Mouse (Mus musculus) intestine, embryonic 14.5 days (tissue): ENCODE data around the gene Ppara. TPM values are rescaled to one million over a fixed set of nuclear protein-coding genes. Genes with fewer than 3 reads are reported as not detected.
A peak's percentile ranks its signal among the peaks of the same experiment; 100 is the strongest.

Experiments used
- ATAC-seq: fragments of 200-750 bp; cut with Nextera tagmentation; replicated peaks from 2 replicates; pipeline ENCODE4 v1.8.0; 2017; ENCODE audit warnings: low read depth, moderate number of reproducible peaks, moderate TSS enrichment, moderate library complexity; ENCODE audit not compliant: low FRiP score, low TSS enrichment
- DNase-seq: peaks from one replicate; pipeline ENCODE4 v3.0.0-alpha.2; 2018; ENCODE audit warnings: low spot score
- H3K27ac ChIP-seq: fragments of 300-500 bp; sonication (generic); 2 replicates; pipeline ENCODE4 v1.5.1; 2014; ENCODE audit warnings: low read depth, mild to moderate bottlenecking, control low read depth
- H3K27me3 ChIP-seq: fragments of 300-500 bp; sonication (generic); replicated peaks from 2 replicates; pipeline ENCODE4 v1.6.1; 2014; ENCODE audit warnings: low read length, control low read depth; ENCODE audit not compliant: control insufficient read depth, insufficient read depth
- H3K36me3 ChIP-seq: fragments of 300-500 bp; sonication (generic); 2 replicates; pipeline ENCODE4 v1.6.1; 2014; ENCODE audit warnings: low read length, control low read depth; ENCODE audit not compliant: control insufficient read depth, insufficient read depth
- H3K4me1 ChIP-seq: fragments of 300-500 bp; sonication (generic); replicated peaks from 2 replicates; pipeline ENCODE4 v1.6.1; 2014; ENCODE audit warnings: low read length, control low read depth, mixed read lengths; ENCODE audit not compliant: control insufficient read depth, insufficient read depth
- H3K4me2 ChIP-seq: fragments of 300-500 bp; sonication (generic); 2 replicates; pipeline ENCODE4 v1.6.1; 2014; ENCODE audit warnings: low read length
- H3K4me3 ChIP-seq: fragments of 300-500 bp; sonication (generic); 2 replicates; pipeline ENCODE4 v1.5.1; 2014; ENCODE audit warnings: low read depth, low read length, control low read depth, mixed read lengths
- H3K9ac ChIP-seq: fragments of 300-500 bp; sonication (generic); 2 replicates; pipeline ENCODE4 v1.6.1; 2014; ENCODE audit warnings: mild to moderate bottlenecking, low read length
- H3K9me3 ChIP-seq: fragments of 300-500 bp; sonication (generic); 2 replicates; pipeline ENCODE4 v1.6.1; 2016; ENCODE audit warnings: low read length, control low read depth; ENCODE audit not compliant: control insufficient read depth
- WGBS: fragments of 180-500 bp; shearing (Covaris S2); extraction: QIAGEN DNeasy Blood & Tissue Kit; methylation state at CpG from one replicate; pipeline ENCODE4 v1.1.7; 2014; 5-methylcytosine and 5-hydroxymethylcytosine counted together
- polyA plus RNA-seq: library from polyadenylated mRNA; unstranded; fragments of >200 nt; fragmentation: Nextera tagmentation; extraction: Ambion mirVana; gene quantifications from 2 replicates; pipeline ENCODE4 v1.2.1, GENCODE M21; 2014

Ppara gene
- polyA plus RNA-seq, 1 experiment from 2014 or later, result 7.6 TPM

DNA sequence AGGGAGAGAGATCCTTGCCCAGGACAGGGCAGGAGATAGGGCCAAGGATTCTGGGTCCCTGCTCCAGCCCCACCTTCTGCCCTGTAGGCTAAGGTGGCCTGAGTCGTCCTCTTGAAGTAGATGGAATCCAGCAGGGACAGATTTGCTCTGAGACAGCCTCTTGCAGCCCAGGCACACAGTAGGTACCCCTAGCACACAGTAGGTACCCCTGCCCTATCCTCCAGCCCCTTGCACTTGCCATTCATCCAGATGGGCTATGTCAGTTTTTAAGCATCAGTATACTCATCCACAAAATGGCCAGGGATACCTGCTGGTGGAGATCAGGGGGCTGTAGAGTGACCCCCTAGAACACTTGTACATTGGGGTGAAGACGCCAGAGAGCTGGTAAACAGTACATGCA, 41.0 kb upstream of the Ppara start:
- Histone ChIP-seq H3K4me3 (no peak overlapping the region), H3K4me2 (no peak overlapping the region), H3K9me3 (no peaks in the 10 kb centered on the region), H3K27me3 (no peaks in the 10 kb centered on the region), H3K27ac (no peak overlapping the region), H3K36me3 (peaks cover 57% of the 10 kb centered on the region), H3K9ac (no peak overlapping the region), H3K4me1 (no peaks in the 10 kb centered on the region)
- 76% methylated on average over 2 of the region's 2 CpGs for WGBS
- DNase-seq (no peak), ATAC-seq (no peak)

DNA sequence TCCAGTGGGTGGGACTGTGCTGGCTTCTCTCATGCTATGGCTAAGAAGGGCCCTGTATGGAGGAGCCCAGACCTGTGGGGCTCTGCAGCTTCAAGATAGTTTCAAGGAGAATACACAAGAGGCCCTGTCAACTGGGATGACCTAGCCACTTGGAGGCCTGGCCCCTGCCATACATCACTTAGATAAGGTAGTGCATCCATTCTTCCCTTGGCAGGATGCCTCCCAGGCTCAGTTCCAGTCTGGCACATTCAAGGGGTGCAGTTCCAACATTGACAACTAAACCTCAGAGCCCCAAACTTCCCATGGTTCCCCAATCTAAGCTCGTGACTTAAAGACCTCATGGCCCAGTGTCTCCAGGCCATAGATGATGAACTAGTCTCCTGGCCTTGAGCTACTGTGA, 40.4 kb upstream of the Ppara start:
- H3K9ac ChIP-seq, result no peak overlapping the region
- no peak overlapping the region for H3K4me2 ChIP-seq
- DNase-seq (no peak), ATAC-seq (no peak)
- 100% methylated on average over 1 of the region's 1 CpGs for WGBS
- H3K27me3 ChIP-seq, result no peaks in the 10 kb centered on the region
- no peaks in the 10 kb centered on the region for H3K9me3 ChIP-seq
- H3K4me3 ChIP-seq, result no peak overlapping the region
- H3K4me1 ChIP-seq, result no peaks in the 10 kb centered on the region
- no peak overlapping the region for H3K27ac ChIP-seq
- H3K36me3 ChIP-seq, result peaks cover 62% of the 10 kb centered on the region

DNA sequence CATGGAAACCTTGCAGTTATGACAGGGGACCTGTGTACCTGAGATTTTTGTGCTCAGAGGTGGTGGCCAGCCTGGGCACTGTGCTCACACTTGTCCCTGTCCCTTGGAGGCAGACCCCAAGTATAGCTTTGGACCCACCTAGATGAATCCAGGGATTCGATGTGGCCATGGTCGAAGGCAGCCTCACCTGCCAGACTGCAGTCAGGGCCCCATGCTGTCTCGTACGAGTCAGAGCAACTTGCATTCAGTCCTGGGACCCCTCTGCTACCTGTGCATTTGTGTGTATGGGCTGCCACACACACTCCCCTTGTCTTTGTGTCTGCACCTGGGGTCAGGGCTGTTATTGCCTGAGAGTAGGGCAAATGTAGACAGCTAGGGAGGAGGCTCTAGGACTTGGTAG, 39.5 kb upstream of the Ppara start:
- H3K4me3 ChIP-seq, result no peak overlapping the region
- H3K4me1 ChIP-seq, result no peaks in the 10 kb centered on the region
- DNase-seq, result no peak
- H3K27ac ChIP-seq, result no peak overlapping the region
- no peaks in the 10 kb centered on the region for H3K27me3 ChIP-seq
- H3K9ac ChIP-seq, result no peak overlapping the region
- peaks cover 65% of the 10 kb centered on the region for H3K36me3 ChIP-seq
- no peak overlapping the region for H3K4me2 ChIP-seq
- 88% methylated on average over 4 of the region's 4 CpGs for whole genome bisulfite sequencing
- no peak for ATAC-seq
- H3K9me3 ChIP-seq, result no peaks in the 10 kb centered on the region

DNA sequence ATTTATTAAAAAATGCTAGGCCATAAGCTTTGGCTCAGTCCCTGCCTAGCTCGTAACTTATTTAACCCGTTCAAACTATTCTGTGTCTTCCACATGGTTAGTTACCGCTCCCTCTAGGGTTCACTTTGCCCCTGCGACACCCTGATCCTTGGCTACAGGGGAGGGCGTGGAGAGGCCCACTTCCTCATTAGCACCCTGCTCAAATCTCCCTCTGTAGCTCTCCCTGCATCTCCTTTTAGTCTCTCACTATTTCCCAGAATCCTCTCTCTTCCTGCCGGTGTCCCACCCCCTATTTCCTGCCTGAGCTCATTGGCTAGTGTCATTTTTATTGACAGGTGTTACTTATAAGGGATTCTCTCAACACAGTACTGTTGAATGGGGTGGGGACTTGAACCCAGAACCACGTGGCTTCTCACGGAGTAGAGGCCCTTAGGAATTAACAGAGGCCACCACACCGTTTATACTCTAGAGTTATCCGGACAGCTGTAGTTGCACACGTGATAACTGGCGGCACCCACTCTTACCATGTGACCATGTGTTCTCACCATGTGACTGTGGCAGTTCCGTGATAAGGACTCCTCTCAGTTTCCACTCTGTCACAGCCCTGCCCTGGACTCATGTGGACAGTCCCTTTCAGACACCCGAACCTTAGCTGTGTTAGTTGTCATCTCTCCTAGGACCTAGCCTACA, 36.3 kb upstream of the Ppara start:
- 87% methylated on average over 14 of the region's 14 CpGs for WGBS
- peaks cover 85% of the 10 kb centered on the region for H3K36me3 ChIP-seq
- H3K4me2 ChIP-seq, result no peak overlapping the region
- H3K9me3 ChIP-seq, result no peaks in the 10 kb centered on the region
- no peak overlapping the region for H3K27ac ChIP-seq
- H3K4me3 ChIP-seq, result no peak overlapping the region
- H3K27me3 ChIP-seq, result no peaks in the 10 kb centered on the region
- no peak overlapping the region for H3K9ac ChIP-seq
- no peak for ATAC-seq
- no peaks in the 10 kb centered on the region; the same call in 1 of the 2 replicates for H3K4me1 ChIP-seq
- no peak for DNase-seq

DNA sequence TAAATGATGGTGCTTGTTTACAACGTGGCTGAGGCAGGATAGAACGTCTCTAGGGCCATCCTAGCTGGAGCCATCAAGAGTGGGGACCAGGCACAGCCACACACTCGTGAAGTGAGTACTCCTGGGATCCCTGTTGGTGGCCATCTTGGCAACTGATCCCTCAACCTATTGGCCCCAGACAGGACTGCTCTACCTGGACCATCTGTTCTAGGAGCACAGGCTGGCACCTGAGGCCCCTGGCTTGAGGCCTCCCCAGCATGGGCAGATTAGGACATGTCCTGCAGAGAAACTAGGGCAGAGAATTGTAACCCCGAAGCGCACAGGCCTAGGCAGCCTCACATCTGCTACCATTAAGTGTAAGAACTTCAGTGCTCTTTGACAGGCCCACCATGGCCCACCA, 35.3 kb upstream of the Ppara start:
- WGBS, result 90% methylated on average over 5 of the region's 5 CpGs
- Histone ChIP-seq H3K9me3 (no peaks in the 10 kb centered on the region), H3K36me3 (peaks cover 83% of the 10 kb centered on the region), H3K27ac (no peak overlapping the region), H3K4me3 (no peak overlapping the region), H3K27me3 (no peaks in the 10 kb centered on the region), H3K4me2 (no peak overlapping the region), H3K9ac (no peak overlapping the region), H3K4me1 (no peaks in the 10 kb centered on the region; the same call in 1 of the 2 replicates)
- no peak for ATAC-seq
- no peak for DNase-seq

DNA sequence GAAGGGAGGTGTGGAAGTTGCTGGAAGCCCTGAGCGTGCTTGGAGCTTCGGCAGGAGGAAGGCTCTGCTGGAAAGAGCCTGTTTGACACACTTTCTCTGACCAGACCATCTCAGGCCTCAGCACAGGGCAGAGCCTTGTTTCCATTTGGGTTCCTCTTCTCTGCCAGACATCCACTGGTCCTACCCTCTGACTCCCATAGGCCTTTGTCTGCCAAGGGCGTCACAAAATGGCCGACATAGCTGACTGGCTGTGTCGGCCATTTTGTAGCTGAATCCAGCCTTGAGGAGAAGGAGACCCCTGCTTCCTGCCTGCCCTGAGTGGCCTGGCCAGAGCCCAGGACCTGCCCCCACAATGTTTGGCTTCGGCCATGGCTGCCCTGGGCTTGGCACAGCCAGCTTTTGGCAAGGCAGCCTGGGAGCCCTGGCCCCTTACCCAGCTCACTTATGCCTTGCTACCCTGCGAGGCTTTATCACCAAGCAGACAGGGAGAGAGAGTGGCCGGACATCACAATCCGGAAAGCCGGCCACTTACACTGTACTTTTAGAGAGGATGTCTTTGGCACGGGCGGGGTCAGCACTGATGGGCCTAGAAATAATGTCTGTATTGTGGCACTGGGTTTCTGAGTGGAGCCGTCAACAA, 34.8 kb upstream of the Ppara start:
- Histone ChIP-seq H3K9me3 (no peaks in the 10 kb centered on the region), H3K27ac (no peak overlapping the region), H3K36me3 (peaks cover 83% of the 10 kb centered on the region), H3K4me1 (no peaks in the 10 kb centered on the region; the same call in 1 of the 2 replicates), H3K4me2 (no peak overlapping the region), H3K4me3 (no peak overlapping the region), H3K27me3 (no peaks in the 10 kb centered on the region), H3K9ac (0 out of 2 replicates have a peak overlapping the region, but pooled peaks have one; percentile 6)
- ATAC-seq (no peak), DNase-seq (no peak)
- 93% methylated on average over 13 of the region's 13 CpGs for WGBS

- H3K4me3 ChIP-seq, result no peak overlapping the region
- DNase-seq, result no peak
- WGBS, result 83% methylated on average over 9 of the region's 9 CpGs
- ATAC-seq, result no peak
- no peak overlapping the region for H3K9ac ChIP-seq
- no peaks in the 10 kb centered on the region; the same call in 1 of the 2 replicates for H3K4me1 ChIP-seq
- no peaks in the 10 kb centered on the region for H3K9me3 ChIP-seq
- no peaks in the 10 kb centered on the region for H3K27me3 ChIP-seq
- H3K4me2 ChIP-seq, result no peak overlapping the region
- peaks cover 79% of the 10 kb centered on the region for H3K36me3 ChIP-seq
- H3K27ac ChIP-seq, result no peak overlapping the region
Measured at GRCm38 (mm10) chr15:85700716-85701115, 34.1 kb upstream of the Ppara start.

- Histone ChIP-seq H3K9ac (no peak overlapping the region), H3K4me3 (no peak overlapping the region), H3K27me3 (no peaks in the 10 kb centered on the region), H3K27ac (no peak overlapping the region), H3K4me1 (no peaks in the 10 kb centered on the region; the same call in 1 of the 2 replicates), H3K4me2 (no peak overlapping the region), H3K9me3 (no peaks in the 10 kb centered on the region), H3K36me3 (peaks cover 74% of the 10 kb centered on the region)
- no peak for ATAC-seq
- 79% methylated on average over 10 of the region's 10 CpGs for WGBS
- DNase-seq, result no peak
Measured at GRCm38 (mm10) chr15:85701128-85701930, 33.5 kb upstream of the Ppara start.
